Mouse (Mus musculus) thymus, postnatal 4 days (tissue): ENCODE measurements around the gene Hecw2.

Source experiments
- DNase-seq: peaks from one replicate; pipeline ENCODE4 v3.0.0; 2021

The Hecw2 gene

GRCm38 (mm10) chr1:53977806-53978513 is 217.0 kb downstream of the Hecw2 start:
- no peak for DNase-seq

GRCm38 (mm10) chr1:53976721-53977120 is 218.2 kb downstream of the Hecw2 start:
- no peak for DNase-seq

GRCm38 (mm10) chr1:53976100-53976499 is 218.9 kb downstream of the Hecw2 start:
- DNase-seq = no peak

GRCm38 (mm10) chr1:53974941-53975340 is 220.0 kb downstream of the Hecw2 start:
- no peak for DNase-seq

GRCm38 (mm10) chr1:53970326-53970977 is 224.5 kb downstream of the Hecw2 start:
- DNase-seq = no peak

- DNase-seq = no peak
These were observed 242.6 kb downstream of the Hecw2 start for GRCm38 (mm10) chr1:53952395-53952794.

- no peak for DNase-seq
These were observed 249.2 kb downstream of the Hecw2 start for GRCm38 (mm10) chr1:53945815-53946214.

- no peak for DNase-seq
These were observed 252.5 kb downstream of the Hecw2 start for GRCm38 (mm10) chr1:53942468-53942867.

- DNase-seq = no peak
These were observed 253.4 kb downstream of the Hecw2 start for GRCm38 (mm10) chr1:53941528-53941927.

- DNase-seq = no peak
These were observed 254.5 kb downstream of the Hecw2 start for GRCm38 (mm10) chr1:53940268-53941017.

- DNase-seq = no peak
These were observed 255.7 kb downstream of the Hecw2 start for GRCm38 (mm10) chr1:53939291-53939690.

- no peak for DNase-seq
These were observed 261.7 kb downstream of the Hecw2 start for GRCm38 (mm10) chr1:53933308-53933707.

- no peak for DNase-seq
These were observed 263.7 kb downstream of the Hecw2 start for GRCm38 (mm10) chr1:53931314-53931713.

GRCm38 (mm10) chr1:53927605-53928004 is 267.4 kb downstream of the Hecw2 start:
- DNase-seq = peak; percentile 69

GRCm38 (mm10) chr1:53925149-53925901 is 269.6 kb downstream of the Hecw2 start:
- no peak for DNase-seq

GRCm38 (mm10) chr1:53911848-53912247 is 283.1 kb downstream of the Hecw2 start:
- DNase-seq = no peak

GRCm38 (mm10) chr1:53910251-53910650 is 284.7 kb downstream of the Hecw2 start:
- DNase-seq = no peak

- DNase-seq = no peak
These were observed 285.9 kb downstream of the Hecw2 start for GRCm38 (mm10) chr1:53909118-53909517.

- DNase-seq = peak; percentile 43
These were observed 288.8 kb downstream of the Hecw2 start for GRCm38 (mm10) chr1:53906175-53906574.

GRCm38 (mm10) chr1:53900416-53900815 is 294.6 kb downstream of the Hecw2 start:
- no peak for DNase-seq

- no peak for DNase-seq
These were observed 300.7 kb downstream of the Hecw2 start for GRCm38 (mm10) chr1:53894299-53894698.

- no peak for DNase-seq
These were observed 304.6 kb downstream of the Hecw2 start for GRCm38 (mm10) chr1:53890380-53890779.

GRCm38 (mm10) chr1:53889806-53890205 is 305.2 kb downstream of the Hecw2 start:
- DNase-seq = no peak
